Mouse (Mus musculus): Measurements from ENCODE around the gene 1700010B08Rik. TPM values are rescaled to one million over a fixed set of nuclear protein-coding genes. Genes with fewer than 3 reads are reported as not detected.

The 1700010B08Rik gene
- total and polyA plus RNA-seq, 2 experiments from 2014 or later = not detected

DNA sequence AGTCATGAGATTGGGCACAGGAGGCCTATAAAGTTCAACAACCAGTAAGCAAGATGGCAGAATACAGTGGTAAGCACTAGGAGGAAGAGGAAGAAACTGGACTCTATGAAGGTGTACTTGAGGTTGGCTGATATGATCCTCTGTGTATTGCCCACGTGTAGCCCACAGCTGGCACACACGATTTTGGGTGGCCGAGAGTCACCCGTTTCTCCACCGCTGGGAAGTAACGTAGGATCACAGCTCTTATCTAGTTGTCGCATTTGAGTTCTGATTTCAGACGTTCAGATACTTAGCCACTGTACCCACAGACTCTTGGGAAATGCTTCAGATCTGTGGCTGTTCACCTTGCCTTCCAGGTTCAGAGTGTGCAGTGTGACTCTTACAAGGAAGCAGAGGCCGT lies 19.0 kb downstream of the 1700010B08Rik start:
- 85% methylated on average over 9 of the region's 9 CpGs for WGBS
- no peak for TF ChIP-seq CTCF (IDR thresholded peaks at IDR 0.05)
- H3K9me3 ChIP-seq (ENCODE audit: low read length) = no peaks in the 10 kb centered on the region
- peaks cover 13% of the 10 kb centered on the region; the same call in 1 of the 2 replicates for H3K4me1 ChIP-seq (ENCODE audit: insufficient read depth, low read length)
- no peaks in the 10 kb centered on the region for H3K36me3 ChIP-seq (ENCODE audit: insufficient read depth, low read length)
- peak overlapping the region; percentile 93; the same call in 1 of the 2 replicates for H3K9ac ChIP-seq (replicated peaks; ENCODE audit: low read length, poor library complexity, severe bottlenecking)
- no peaks in the 10 kb centered on the region for H3K27me3 ChIP-seq (ENCODE audit: insufficient read depth, low read length)
- H3K27ac ChIP-seq (ENCODE audit: low read depth, low read length) = peak overlapping the region; percentile 74; the same call in 1 of the 2 replicates
- ATAC-seq (ENCODE audit: low FRiP score) (no peak), DNase-seq (ENCODE audit: low spot score) (no peak)
- peak overlapping the region; percentile 60 for H3K4me2 ChIP-seq (ENCODE audit: low read depth, low read length, poor library complexity, severe bottlenecking)
- peak overlapping the region; percentile 75 for H3K4me3 ChIP-seq (ENCODE audit: low read depth, low read length)

DNA sequence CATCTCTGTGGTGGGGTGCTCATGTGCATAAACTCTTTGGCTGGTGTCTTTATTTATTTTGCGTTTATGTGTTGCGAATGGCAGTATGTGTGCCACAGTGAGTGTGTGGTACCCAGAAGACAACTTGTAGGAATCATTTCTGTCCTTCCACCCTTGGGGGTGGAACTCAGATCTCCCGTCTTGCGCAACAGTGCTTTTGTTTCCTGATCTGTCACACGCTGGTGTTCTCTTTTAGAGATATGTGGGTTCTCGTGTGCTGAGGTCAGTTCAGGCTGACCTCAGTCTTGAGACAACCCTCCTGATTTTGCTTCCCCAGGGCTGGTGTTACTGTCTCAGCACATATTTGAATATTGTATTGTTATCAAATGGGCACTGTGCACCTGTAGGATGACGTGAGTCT lies 19.9 kb downstream of the 1700010B08Rik start:
- H3K9me3 ChIP-seq (ENCODE audit: low read length) = no peaks in the 10 kb centered on the region
- H3K4me3 ChIP-seq (ENCODE audit: low read depth, low read length) = no peak overlapping the region
- H3K4me2 ChIP-seq (ENCODE audit: low read depth, low read length, poor library complexity, severe bottlenecking) = no peak overlapping the region
- peaks cover 13% of the 10 kb centered on the region; the same call in 1 of the 2 replicates for H3K4me1 ChIP-seq (ENCODE audit: insufficient read depth, low read length)
- no peak overlapping the region for H3K27ac ChIP-seq (ENCODE audit: low read depth, low read length)
- no peak for TF ChIP-seq CTCF (IDR thresholded peaks at IDR 0.05)
- H3K9ac ChIP-seq (replicated peaks; ENCODE audit: low read length, poor library complexity, severe bottlenecking) = no peak overlapping the region
- WGBS = 93% methylated on average over 7 of the region's 7 CpGs
- DNase-seq (ENCODE audit: low spot score) (no peak), ATAC-seq (ENCODE audit: low FRiP score) (no peak)
- H3K27me3 ChIP-seq (ENCODE audit: insufficient read depth, low read length) = no peaks in the 10 kb centered on the region
- no peaks in the 10 kb centered on the region for H3K36me3 ChIP-seq (ENCODE audit: insufficient read depth, low read length)

GRCm38 (mm10) chr2:173742090-173742489 lies 22.9 kb downstream of the 1700010B08Rik start:
- H3K9ac ChIP-seq (replicated peaks; ENCODE audit: low read length, poor library complexity, severe bottlenecking) = 0 out of 2 replicates have a peak overlapping the region, but pooled peaks have one; percentile 13
- no peak for ATAC-seq (ENCODE audit: low FRiP score)
- H3K27ac ChIP-seq (ENCODE audit: low read depth, low read length) = no peak overlapping the region
- 66% methylated on average over 13 of the region's 13 CpGs for WGBS
- H3K27me3 ChIP-seq (ENCODE audit: insufficient read depth, low read length) = no peaks in the 10 kb centered on the region
- TF ChIP-seq CTCF (IDR thresholded peaks at IDR 0.05) = no peak
- H3K4me1 ChIP-seq (ENCODE audit: insufficient read depth, low read length) = peaks cover 13% of the 10 kb centered on the region; the same call in 1 of the 2 replicates
- no peak overlapping the region for H3K4me3 ChIP-seq (ENCODE audit: low read depth, low read length)
- no peak for DNase-seq (ENCODE audit: low spot score)
- no peaks in the 10 kb centered on the region for H3K9me3 ChIP-seq (ENCODE audit: low read length)
- no peak overlapping the region for H3K4me2 ChIP-seq (ENCODE audit: low read depth, low read length, poor library complexity, severe bottlenecking)
- no peaks in the 10 kb centered on the region for H3K36me3 ChIP-seq (ENCODE audit: insufficient read depth, low read length)

GRCm38 (mm10) chr2:173742744-173743143 lies 23.5 kb downstream of the 1700010B08Rik start:
- WGBS = 85% methylated on average over 9 of the region's 9 CpGs
- Histone ChIP-seq H3K27ac (ENCODE audit: low read depth, low read length) (no peak overlapping the region), H3K4me1 (ENCODE audit: insufficient read depth, low read length) (peaks cover 13% of the 10 kb centered on the region; the same call in 1 of the 2 replicates)

DNA sequence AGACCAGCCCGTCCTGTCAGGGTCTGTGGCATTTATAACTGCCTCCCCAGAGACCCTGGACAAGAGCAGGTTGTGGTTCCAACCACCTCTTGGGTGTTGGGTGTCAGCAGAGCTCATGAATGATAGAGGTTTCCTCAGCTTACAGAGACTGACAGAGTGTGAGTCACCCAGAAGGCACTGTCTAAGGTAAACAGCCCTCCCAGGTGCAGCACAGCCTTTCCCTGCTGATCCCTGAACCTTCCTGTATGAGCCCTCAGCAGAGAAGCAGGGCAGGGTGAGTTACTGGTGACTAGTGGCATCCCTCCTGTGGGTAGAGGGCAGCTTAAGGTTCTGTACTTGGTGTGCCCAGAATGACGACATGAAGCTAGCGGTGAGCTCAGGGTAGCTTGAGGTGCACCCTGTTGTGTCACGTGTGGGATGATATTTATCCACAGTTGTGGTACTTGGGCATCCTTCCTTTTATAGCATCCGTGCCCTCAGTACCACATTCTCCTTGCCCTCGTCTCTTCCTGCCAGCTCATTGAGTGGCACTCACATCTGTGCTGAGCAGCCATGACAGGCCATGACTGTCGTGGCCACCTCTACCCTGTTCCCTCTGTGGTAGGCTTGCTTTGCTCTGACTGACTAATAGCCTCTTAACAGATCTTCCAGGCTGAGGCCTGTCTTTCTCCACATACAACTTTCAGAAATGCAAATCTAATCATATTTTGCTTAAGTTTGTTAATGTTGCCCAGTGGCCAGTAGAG lies 25.0 kb downstream of the 1700010B08Rik start:
- no peaks in the 10 kb centered on the region for H3K9me3 ChIP-seq (ENCODE audit: low read length)
- 90% methylated on average over 7 of the region's 7 CpGs for WGBS
- H3K27ac ChIP-seq (ENCODE audit: low read depth, low read length) = no peak overlapping the region
- H3K36me3 ChIP-seq (ENCODE audit: insufficient read depth, low read length) = no peaks in the 10 kb centered on the region
- H3K4me1 ChIP-seq (ENCODE audit: insufficient read depth, low read length) = peaks cover under 1% of the 10 kb centered on the region; the same call in 1 of the 2 replicates
- no peak overlapping the region for H3K9ac ChIP-seq (replicated peaks; ENCODE audit: low read length, poor library complexity, severe bottlenecking)
- H3K4me3 ChIP-seq (ENCODE audit: low read depth, low read length) = no peak overlapping the region
- no peak for ATAC-seq (ENCODE audit: low FRiP score)
- no peak for TF ChIP-seq CTCF (IDR thresholded peaks at IDR 0.05)
- H3K4me2 ChIP-seq (ENCODE audit: low read depth, low read length, poor library complexity, severe bottlenecking) = no peak overlapping the region
- DNase-seq (ENCODE audit: low spot score) = no peak
- H3K27me3 ChIP-seq (ENCODE audit: insufficient read depth, low read length) = no peaks in the 10 kb centered on the region

More at GRCm38 (mm10) chr2:173742744-173743143, 23.5 kb downstream of the 1700010B08Rik start:
- Histone ChIP-seq H3K36me3 (ENCODE audit: insufficient read depth, low read length) (no peaks in the 10 kb centered on the region), H3K4me2 (ENCODE audit: low read depth, low read length, poor library complexity, severe bottlenecking) (no peak overlapping the region), H3K9ac (replicated peaks; ENCODE audit: low read length, poor library complexity, severe bottlenecking) (no peak overlapping the region), H3K27me3 (ENCODE audit: insufficient read depth, low read length) (no peaks in the 10 kb centered on the region), H3K9me3 (ENCODE audit: low read length) (no peaks in the 10 kb centered on the region), H3K4me3 (ENCODE audit: low read depth, low read length) (no peak overlapping the region)
- no peak for TF ChIP-seq CTCF (IDR thresholded peaks at IDR 0.05)
- no peak for ATAC-seq (ENCODE audit: low FRiP score)
- DNase-seq (ENCODE audit: low spot score) = no peak

DNA sequence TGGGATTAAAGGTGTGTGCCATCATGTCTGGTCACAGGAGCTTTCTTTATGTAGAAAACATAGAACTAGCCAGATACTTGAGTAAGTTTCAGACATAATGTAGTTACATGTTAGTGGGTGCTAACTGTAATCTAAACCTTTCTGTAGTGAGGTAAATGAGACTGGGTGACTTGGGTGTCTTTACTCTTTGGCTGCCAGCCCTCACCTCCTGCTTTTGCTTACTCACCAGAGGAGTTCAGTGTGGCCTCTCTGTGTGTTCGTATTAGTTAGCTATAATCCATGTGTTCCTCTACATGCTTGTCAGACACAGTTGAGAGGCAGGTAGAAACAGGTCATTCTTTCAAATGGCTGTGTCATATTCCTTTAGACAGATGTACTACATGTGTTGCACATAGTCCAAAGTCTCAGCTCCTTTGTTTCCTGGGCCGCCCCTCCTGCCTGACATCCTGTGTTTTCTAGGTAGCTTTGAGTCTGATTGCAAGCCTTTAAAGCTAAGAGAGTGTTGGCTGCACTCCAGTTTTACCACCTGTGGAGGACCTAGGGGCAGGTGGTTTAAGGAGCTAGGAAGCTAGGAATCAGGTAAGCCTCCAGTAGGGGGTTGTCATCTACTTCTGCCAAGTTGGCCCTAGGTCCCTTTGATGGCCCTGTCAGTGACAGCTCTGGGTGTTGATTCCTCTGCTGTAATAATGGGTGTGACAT lies 29.9 kb downstream of the 1700010B08Rik start:
- 86% methylated on average over 2 of the region's 2 CpGs for WGBS
- Histone ChIP-seq H3K4me1 (ENCODE audit: insufficient read depth, low read length) (no peaks in the 10 kb centered on the region), H3K27me3 (ENCODE audit: insufficient read depth, low read length) (no peaks in the 10 kb centered on the region), H3K36me3 (ENCODE audit: insufficient read depth, low read length) (no peaks in the 10 kb centered on the region), H3K9ac (replicated peaks; ENCODE audit: low read length, poor library complexity, severe bottlenecking) (no peak overlapping the region), H3K4me2 (ENCODE audit: low read depth, low read length, poor library complexity, severe bottlenecking) (no peak overlapping the region), H3K9me3 (ENCODE audit: low read length) (no peaks in the 10 kb centered on the region), H3K27ac (ENCODE audit: low read depth, low read length) (no peak overlapping the region), H3K4me3 (ENCODE audit: low read depth, low read length) (no peak overlapping the region)
- no peak for ATAC-seq (ENCODE audit: low FRiP score)
- no peak for DNase-seq (ENCODE audit: low spot score)
- TF ChIP-seq CTCF (IDR thresholded peaks at IDR 0.05) = no peak

All from midbrain, postnatal 0 days (tissue).